Mouse (Mus musculus) inflammation-experienced regulatory T-cells, adult 16 weeks (primary cell): ENCODE results near the gene Gm26965. TPM values are rescaled to one million over a fixed set of nuclear protein-coding genes. Genes with fewer than 3 reads are reported as not detected.

Source experiments
- polyA plus RNA-seq: library from polyadenylated mRNA; unstranded; fragments of 100-300 nt; shearing (Covaris generic); gene quantifications from one replicate; pipeline ENCODE4 v1.2.1, GENCODE M21; 2017

Gene Gm26965
- not detected for polyA plus RNA-seq

DNA sequence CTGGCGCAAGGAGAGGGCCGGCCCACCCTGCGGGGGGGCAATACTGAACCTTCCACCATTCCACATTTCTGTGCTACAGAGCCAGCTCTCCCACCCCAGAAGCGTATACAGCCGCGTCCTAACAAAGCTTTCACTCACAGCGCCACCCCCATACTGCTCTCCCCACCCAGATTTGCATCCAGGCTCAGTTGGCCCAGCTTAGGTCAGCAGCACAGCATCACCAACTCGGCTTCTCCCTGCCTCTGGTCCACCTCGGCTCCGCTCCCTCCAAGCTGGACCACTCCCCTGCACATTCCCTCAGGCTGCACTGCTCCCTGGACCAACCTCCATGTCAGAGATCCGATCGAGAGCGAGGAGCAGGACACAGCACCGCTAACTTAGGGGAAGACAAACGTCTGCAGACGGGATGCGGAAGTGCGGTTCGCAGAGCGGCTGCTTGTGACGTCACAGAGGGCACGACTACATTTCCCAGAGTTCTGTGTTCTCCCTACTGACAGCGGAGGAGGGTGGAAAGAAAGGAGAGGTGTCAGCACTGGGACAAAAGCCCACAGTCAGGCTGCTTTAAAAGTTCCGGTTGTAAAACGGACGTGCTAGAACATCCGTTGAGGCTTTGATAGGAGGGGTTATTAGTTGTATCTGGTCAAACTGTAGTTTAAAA, at the start of gene Gm26965, which contains the start of gene Zfp87:
TSS of gene Gm26965 (minus strand) at position 399 of the 658 bp plus-strand sequence.
TSS of gene Zfp87 (minus strand) at position 425 of the 658 bp plus-strand sequence.

GRCm38 (mm10) chr13:67553730-67554129, 27.8 kb upstream of the Gm26965 start, which contains the start of gene Zfp748:
Gene Zfp748 (minus strand): TSS chr13:67553830.

DNA sequence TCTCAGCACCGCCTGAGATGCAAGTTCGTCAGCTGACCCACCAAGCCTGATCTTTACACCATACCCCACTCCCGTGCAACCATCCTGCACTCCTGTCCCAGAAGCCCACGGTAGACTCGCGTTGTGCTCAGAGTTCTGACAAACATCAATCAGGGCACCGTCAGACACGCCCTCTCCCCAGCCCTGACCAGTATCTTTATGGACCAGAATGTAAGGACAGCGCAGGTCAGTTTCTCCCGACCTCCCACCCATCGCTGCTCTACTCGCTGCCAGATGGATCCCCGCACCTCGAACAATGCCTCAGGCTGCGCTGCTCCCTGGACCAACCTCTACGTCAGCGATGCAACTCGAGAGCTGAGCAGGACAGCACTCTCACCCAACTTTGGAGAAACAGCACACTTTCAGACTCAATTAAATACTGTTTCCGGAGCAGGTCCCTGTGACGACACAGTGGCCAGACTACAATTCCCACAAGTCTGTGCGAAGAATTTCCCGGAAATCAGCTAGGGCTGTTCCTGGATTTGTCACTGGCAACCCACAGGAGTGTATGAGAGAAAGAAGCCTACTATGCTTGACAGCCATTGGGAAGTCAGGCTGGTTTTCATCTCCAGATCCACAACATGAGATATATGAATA, 25.7 kb downstream of the Gm26965 start, which contains the start of gene Zfp58:
TSS of gene Zfp58 (minus strand) at position 472 of the 636 bp plus-strand sequence.

GRCm38 (mm10) chr13:67483625-67484423, 42.1 kb downstream of the Gm26965 start, which contains the start of gene Zfp874b:
Gene Zfp874b (minus strand): TSS chr13:67484258.

DNA sequence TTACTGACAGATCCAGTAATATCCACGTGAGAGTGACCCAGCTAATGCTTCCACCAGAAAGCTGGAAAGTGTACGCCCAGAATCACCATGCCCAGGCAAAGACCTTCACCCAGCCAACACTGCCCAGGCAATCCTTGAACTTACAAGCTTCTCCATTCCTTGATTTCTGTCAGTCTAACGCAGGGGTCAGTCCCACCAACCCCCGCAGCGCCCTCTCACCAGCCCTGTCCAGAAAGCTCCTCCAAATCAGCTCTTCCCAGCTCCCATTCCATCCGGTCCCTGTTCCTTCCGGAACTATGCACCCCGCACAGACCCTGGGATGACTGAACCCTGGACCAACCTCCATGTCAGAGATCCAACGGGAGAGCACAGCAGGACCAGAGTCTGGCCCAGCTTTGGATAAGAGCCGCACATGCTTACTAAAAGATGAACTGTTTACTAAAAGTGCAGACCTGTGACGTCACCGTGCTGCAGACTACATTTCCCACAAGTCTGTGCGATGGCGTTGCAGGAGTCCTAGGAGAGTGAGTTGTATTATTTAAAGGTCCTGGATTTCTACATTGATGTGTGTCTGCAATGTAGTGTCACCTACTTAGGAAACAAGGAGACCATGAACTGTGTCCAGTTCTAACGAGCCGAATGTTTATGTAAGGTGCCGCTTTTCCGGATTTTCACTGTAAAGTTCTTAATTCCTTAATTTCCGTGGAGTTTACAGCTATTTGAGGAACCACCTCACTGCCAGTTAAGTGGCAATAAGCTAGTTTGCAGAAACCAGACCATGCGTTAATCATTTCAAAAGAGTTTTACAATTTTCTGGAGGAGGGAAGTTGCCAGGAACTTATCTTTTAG, 74.6 kb downstream of the Gm26965 start, which contains the start of gene Zfp874a:
TSS of gene Zfp874a (minus strand) at position 453 of the 849 bp plus-strand sequence.

Other genes starting within 250 kb of the Gm26965 start
- gene Zfp458, start 247.7 kb downstream of the Gm26965 start, polyA plus RNA-seq, result 3.5 TPM
- 0.38 TPM for gene Zfp457, start 219.7 kb downstream of the Gm26965 start, polyA plus RNA-seq
- 7.6 TPM for gene Zfp595, start 193.6 kb downstream of the Gm26965 start, polyA plus RNA-seq
- gene Gm28044, start 165.6 kb downstream of the Gm26965 start, polyA plus RNA-seq, result 4.0 TPM
- 2.8 TPM for gene Zfp953, start 165.5 kb downstream of the Gm26965 start, polyA plus RNA-seq
- not detected for gene Gm28041, start 150.4 kb downstream of the Gm26965 start, polyA plus RNA-seq
- 9.1 TPM for gene Zfp456, start 150.3 kb downstream of the Gm26965 start, polyA plus RNA-seq
- gene Zfp429, start 126.3 kb downstream of the Gm26965 start, polyA plus RNA-seq, result 26.4 TPM
- gene Zfp459, start 104.7 kb downstream of the Gm26965 start, polyA plus RNA-seq, result 6.4 TPM
- gene Zfp874a, start 74.5 kb downstream of the Gm26965 start, polyA plus RNA-seq, result 21.9 TPM
- gene Zfp874b, start 41.9 kb downstream of the Gm26965 start, polyA plus RNA-seq, result 13.6 TPM
- gene Zfp58, start 25.6 kb downstream of the Gm26965 start, polyA plus RNA-seq, result 19.7 TPM
- gene Zfp87, start within 50 bp of the Gm26965 start, polyA plus RNA-seq, result 54.5 TPM
- 22.5 TPM for gene Zfp748, start 27.7 kb upstream of the Gm26965 start, polyA plus RNA-seq
- 8.4 TPM for gene Zfp729b, start 83.6 kb upstream of the Gm26965 start, polyA plus RNA-seq
- gene Gm49345, start 111.6 kb upstream of the Gm26965 start, polyA plus RNA-seq, result 5.3 TPM
- gene Zfp729a, start 111.6 kb upstream of the Gm26965 start, polyA plus RNA-seq, result 11.5 TPM
- 24.9 TPM for gene Zfp738, start 160.9 kb upstream of the Gm26965 start, polyA plus RNA-seq
- gene Zfp65, start 203.0 kb upstream of the Gm26965 start, polyA plus RNA-seq, result 11.0 TPM
- 10.3 TPM for gene Zfp85, start 229.1 kb upstream of the Gm26965 start, polyA plus RNA-seq